Mouse (Mus musculus) mature B cell (primary cell): Measurements from ENCODE around the gene Rasgrp3.
"Not testable (repeated sequence)": the region's sequence is repeated elsewhere in the genome, so short reads cannot be mapped to it uniquely, and the experiment has no call there.

ENCODE experiments used
- in situ Hi-C: fragments of 300-500 bp; cut with MboI; formaldehyde crosslinking; loops from 2 replicates; pipeline ENCODE4 v1.14.3; 2019

The Rasgrp3 gene

GRCm38 (mm10) chr17:75435599-75435998 is at the start of gene Rasgrp3:
TSS of gene Rasgrp3 (plus strand) at chr17:75435896.
- in situ Hi-C loops = no loop called here

DNA sequence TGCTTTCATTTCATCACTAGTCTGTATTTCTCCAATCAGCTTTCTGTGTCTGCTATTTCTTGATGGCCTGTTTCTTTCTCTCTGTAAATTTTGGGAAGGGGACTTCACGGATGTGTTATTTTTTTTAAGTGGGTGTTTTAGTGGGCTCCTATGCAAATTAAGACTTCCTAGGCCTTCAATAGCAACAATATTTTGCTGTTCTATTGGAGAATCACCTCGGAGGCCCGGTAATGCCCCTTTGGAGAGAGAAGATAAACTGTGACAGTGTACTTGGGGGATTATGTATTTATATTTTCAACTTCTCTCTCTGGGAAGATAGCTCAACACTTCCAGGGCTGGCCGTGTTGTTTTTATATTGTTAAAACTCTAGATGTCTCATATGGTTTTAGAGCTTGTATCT is 47.3 kb upstream of the Rasgrp3 start:
- in situ Hi-C loops = no loop called here

- in situ Hi-C loops = no loop called here
Observed at GRCm38 (mm10) chr17:75390142-75390541, 45.6 kb upstream of the Rasgrp3 start.

- in situ Hi-C loops = no loop called here
Observed at GRCm38 (mm10) chr17:75391429-75392192, 44.1 kb upstream of the Rasgrp3 start.

GRCm38 (mm10) chr17:75406405-75406804 is 29.3 kb upstream of the Rasgrp3 start:
- in situ Hi-C loops = no loop called here

- in situ Hi-C loops = no loop called here
Observed at GRCm38 (mm10) chr17:75416861-75417260, 18.8 kb upstream of the Rasgrp3 start.

- in situ Hi-C loops = no loop called here
Observed at GRCm38 (mm10) chr17:75434152-75434551, 1.5 kb upstream of the Rasgrp3 start.

DNA sequence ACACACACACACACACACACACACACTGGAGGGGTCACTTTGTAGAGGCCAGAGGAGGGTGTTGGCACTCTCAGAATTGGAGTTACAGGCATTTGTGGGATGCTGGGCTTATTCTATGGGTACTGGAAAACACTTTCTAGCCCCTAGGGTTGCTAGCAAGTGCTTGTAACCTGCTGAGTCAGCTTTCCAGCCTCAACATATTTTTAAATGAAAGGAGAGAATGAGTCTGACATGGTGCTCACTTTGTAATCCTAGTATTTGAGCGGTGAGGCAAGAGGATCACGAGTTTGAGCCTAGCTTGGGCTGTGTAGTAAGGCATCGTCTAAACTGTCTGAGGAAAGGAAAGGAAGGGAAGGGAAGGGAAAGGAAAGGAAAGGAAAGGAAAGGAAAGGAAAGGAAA is 825 bp upstream of the Rasgrp3 start:
- in situ Hi-C loops = no loop called here

DNA sequence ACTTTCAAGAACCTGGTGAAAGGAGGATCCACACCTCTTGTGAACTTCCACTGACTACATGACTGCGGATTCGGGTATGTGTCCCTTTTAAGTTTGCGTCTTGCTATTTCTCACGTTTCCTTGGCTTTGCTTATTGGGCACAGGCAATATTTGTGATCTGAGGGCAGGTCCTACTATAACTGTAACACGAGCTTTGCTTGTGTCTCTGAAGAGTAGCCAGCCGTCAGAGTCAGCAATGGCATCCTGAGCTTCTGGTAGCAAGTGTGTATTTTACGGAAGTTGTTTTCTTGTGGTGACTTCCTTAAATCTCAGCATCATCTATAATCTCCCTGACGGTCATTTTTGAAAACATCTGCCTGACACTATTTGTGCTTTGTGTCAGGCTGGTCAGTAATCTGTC is 399 bp downstream of the Rasgrp3 start:
- in situ Hi-C loops = no loop called here

- in situ Hi-C loops = no loop called here
Observed at GRCm38 (mm10) chr17:75436819-75437218, 1.1 kb downstream of the Rasgrp3 start.

- in situ Hi-C loops = no loop called here
Observed at GRCm38 (mm10) chr17:75437239-75437750, 1.6 kb downstream of the Rasgrp3 start.

DNA sequence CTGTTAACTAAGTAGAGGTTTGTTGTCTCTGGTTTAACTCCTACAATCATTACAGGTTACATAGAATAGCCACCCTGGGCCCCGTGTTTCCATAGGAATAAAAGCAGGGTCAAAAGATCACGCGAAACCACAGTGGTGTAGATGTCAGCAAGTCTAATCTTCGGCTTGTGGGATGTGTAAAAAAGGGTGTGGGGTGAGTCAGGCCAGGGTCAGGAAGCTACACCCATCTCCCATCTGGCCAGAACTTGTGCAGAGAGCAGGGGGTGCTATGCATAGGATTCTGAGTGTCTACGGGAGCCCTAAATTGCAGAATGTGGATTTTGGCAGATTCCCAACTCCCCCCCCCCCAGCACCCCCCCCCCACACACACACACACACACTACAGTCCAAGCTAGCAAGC is 2.5 kb downstream of the Rasgrp3 start:
- in situ Hi-C loops = no loop called here

DNA sequence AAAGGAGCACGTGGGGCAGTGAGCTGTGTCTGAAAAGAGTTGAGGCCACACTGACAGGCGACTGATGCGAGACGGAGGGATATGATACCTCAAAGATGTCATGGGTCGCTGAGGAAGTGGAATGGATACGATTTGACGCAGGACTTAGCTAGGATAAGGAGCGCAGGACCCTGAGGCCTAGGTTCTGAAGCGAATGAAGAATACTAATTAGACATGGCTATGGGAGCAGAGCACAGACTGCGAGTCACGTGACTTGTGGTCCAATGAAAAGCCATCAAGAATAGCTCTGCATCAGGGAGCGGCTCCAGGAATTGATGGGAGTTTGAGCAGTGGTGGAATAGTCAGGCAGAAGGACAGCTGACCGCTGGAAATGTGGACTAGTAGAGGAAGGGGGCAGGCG is 3.4 kb downstream of the Rasgrp3 start:
- in situ Hi-C loops = no loop called here

- in situ Hi-C loops = no loop called here
Observed at GRCm38 (mm10) chr17:75440619-75441018, 4.9 kb downstream of the Rasgrp3 start.

DNA sequence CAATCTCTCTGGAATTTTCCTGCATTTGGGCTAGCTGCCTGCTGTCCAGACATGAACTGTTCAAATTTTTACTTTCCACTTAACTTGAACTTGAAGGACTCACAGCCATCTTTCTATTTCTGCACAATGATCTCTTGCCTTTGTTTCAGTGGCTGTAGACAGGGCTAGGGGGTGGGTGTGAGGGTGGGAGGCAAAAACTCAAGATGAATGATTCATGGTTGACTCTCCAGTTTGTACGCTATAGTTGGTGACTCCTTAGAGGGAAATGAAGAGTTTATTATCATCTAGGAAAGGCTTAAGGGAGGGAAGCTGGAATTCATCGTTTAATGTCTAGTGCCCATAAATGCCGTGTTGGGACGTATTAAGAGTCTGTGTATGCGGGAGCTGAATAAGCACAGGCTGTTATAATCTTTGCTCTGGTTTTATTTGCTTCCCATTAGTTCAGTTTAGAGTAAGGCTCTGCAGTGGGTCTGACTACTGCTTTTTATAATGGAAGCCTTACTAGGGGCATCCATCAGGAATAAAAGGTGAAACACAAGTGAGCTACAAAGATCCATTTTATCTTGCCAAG is 5.6 kb downstream of the Rasgrp3 start:
- in situ Hi-C loops = no loop called here

DNA sequence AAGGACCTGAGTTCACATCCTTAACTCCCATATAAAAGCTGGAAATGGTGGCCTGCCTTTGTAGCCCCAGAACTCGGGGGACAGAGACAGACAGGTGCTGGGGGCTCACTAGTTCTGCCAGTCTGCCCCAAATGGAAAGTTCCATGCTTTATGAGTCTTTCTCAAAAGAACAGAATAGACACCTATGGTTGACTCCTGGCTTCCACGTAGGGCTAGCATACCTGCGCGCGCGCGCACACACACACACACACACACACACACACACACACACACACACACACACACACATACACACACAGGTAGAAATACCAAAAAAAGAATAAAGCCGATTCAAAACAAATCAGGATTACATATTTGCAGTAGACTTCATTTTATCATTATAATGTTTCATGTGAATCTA is 6.7 kb downstream of the Rasgrp3 start:
- in situ Hi-C loops = no loop called here

DNA sequence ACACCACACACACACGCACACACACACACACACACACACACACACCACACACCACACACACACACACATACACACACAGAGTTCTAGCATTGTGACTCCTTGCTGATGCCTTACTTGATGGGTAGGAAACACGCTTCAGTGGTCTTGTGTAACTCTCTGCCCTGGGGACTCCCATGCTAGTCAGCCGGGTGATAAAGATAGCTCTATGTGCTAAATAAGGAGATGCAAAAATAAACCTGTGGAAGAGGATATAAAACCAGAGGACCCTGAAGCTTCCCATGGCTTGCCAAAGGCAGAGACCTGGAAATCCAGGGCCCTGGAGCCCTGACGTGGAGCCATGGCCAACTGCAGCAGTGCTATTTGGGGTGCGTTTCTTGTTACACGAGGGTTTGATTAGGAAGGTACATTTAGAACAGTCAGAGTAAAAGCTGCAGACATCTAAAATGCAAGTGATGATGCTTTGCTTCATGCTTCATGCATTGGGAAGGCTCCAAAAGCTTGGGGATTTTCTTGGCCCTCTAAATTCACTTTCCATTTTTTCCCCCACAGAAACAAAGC is 7.4 kb downstream of the Rasgrp3 start:
- in situ Hi-C loops = no loop called here

DNA sequence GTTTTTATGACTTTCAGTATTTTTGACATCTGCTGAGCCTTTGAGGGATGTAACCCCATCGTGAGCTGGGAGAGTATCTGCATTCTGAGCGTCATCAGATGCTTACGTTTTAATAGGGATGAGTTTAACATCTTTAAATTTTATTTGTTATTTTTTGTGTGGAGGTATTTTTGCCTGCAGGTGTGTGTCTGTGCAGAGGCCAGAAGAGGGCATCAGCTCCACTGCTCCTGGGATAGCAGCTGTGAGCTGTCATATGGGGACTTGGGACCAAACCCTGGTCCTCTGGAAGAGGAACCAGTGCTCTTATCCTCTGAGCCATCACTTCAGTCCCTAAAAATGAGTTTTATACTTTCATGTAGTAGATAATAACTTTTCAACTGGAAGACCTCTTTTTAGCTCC is 12.6 kb downstream of the Rasgrp3 start:
- in situ Hi-C loops = no loop called here

DNA sequence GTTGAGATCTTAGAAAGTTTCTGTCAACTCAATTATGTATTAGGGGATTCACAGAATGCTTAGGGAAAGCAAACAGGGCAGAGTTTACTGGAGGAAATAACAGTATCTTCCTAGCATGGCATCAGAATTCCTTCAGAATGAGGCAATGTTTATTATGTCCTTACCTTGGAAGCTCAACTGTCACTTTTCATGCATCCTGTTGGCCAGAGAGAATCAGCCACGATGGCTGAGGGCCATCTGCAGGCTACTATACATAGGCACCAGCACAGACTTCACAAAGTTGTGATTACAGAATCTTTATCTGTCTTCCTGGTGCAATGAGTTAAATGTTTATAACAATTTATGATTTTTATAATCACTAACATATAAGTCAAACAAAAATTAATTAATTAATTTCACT is 13.3 kb downstream of the Rasgrp3 start:
- in situ Hi-C loops = no loop called here

GRCm38 (mm10) chr17:75452313-75452712 is 16.6 kb downstream of the Rasgrp3 start:
- in situ Hi-C loops = no loop called here

GRCm38 (mm10) chr17:75453639-75454038 is 17.9 kb downstream of the Rasgrp3 start:
- in situ Hi-C loops = no loop called here

- in situ Hi-C loops = not testable (repeated sequence)
Observed at GRCm38 (mm10) chr17:75456096-75456495, 20.4 kb downstream of the Rasgrp3 start.

GRCm38 (mm10) chr17:75460621-75461020 is 24.9 kb downstream of the Rasgrp3 start:
- in situ Hi-C loops = no loop called here
